Mouse (Mus musculus): ENCODE measurements around the gene Aven. TPM values are rescaled to one million over a fixed set of nuclear protein-coding genes. Genes with fewer than 3 reads are reported as not detected.
A peak's percentile ranks its signal among the peaks of the same experiment; 100 is the strongest.

The Aven gene
- total RNA-seq, 2 experiments from 2014 or later, result 16.3 to 20.3 TPM

DNA sequence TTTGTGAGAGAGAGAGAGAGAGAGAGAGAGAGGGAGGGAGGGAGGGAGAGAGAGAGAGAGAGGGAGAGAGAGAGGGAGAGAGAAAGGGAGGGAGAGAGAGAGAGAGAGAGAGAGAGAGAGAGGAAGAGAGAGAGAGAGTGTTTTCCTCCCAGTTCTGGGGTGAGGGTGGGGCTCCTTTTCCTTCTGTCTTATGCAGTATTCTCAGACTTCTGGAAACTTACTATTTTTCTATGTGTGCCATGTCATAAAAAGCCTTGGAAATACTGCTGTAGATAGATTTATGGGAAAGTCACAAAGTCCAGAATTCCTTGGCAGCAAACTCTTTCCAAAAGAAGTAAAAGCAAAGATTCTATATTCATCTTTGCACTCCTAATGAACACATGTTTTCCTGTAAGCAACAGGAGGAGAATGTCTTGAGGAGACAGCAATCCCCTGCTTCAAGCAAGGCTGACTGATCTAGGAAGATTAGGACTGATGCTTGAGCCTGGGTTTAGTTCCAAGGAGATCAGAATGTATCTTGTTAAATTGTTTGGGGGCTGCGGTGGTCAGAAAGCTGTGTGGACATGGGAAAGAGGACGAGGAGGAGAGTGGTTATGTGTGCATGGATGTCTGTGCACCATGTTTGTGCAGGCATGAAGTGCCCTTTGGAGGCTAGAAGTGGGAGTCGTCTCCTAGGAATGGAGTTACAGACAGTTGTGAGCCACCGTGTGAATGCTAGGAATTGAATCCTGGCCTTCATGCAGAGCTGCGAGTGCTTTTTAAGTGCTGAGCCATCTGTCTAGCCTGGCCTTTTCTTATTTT lies 10.0 kb upstream of the Aven start:
- intact Hi-C loops (cut with DNase I), result loop anchor here (2.0 kb wide), 1 partner anchor 104 kb away; the partner anchor contains the start of gene Katnbl1
- DNase-seq, result no peak

DNA sequence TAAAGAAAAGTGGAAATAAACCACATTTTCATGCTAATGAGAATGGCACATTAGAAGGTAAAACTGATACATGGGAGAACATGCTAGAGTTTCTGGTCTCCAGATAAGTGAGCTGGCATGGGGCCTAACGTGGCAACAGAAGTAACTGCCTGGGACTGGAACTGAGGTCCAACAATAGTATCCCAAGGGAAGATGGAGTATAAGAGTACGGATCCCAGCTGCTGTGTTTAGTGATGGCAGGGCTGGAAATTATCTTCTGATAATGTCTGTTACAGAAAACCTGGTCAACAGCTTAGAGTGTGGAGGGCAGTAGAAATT lies 9.5 kb upstream of the Aven start:
- DNase-seq, result no peak
- intact Hi-C loops (cut with DNase I), result loop anchor here (2.0 kb wide), 1 partner anchor 104 kb away; the partner anchor contains the start of gene Katnbl1

DNA sequence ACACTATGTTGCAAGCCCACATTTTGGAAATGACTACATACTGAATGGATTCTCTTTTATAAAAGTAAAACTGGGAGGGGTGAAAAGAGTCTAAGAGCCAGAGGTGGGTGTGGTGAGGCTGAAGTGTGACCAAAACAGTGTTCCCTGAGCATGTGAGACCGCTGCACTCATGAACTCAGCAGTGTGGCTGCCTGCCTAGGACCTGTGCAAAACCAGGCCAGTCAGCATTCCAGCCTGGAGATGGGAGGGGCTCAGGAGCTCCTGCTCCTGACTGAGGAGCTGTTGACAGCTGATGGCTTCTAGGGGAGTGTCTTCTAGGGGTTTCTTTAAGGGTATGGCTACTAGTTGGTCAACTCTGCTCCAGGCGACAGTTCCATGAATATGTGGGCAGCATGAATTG lies 7.9 kb upstream of the Aven start:
- peak in 1 of 2 experiments; percentile 33 for DNase-seq
- intact Hi-C loops (cut with DNase I), result no loop called here

DNA sequence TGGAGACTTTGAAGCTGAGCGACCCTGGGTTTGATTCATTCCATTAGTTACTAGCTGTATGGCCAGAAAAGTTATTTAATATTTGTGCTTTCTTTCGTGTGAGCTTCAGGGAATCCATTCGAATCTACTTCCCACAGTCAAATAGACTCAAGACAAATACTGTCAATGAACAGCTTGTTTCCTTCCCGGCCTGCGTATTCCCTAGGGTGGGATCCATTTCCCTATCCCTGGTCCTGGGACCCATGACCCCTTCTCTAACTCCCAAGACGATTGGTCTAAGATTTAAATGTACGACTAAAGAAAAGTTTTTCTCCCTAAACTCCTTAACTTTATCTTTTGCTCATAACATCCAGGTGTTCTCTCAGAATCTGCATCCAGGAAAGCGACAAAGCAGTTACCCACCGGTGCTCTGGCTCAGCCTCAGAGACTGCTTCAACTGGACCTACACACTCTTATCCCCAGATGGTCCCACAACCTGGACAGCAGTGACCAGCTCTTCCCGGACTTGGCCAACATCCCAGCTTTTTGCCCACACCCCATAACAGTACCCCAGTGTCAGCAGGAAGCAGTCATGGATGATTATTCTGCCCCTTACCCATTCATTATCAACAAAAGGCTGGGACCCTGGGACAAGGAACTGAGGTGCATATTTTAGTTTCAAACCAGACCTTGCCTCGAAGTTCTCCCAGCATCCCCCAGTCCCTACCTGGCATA lies 2.1 kb upstream of the Aven start:
- intact Hi-C loops (cut with DNase I), result no loop called here
- DNase-seq, result no peak

DNA sequence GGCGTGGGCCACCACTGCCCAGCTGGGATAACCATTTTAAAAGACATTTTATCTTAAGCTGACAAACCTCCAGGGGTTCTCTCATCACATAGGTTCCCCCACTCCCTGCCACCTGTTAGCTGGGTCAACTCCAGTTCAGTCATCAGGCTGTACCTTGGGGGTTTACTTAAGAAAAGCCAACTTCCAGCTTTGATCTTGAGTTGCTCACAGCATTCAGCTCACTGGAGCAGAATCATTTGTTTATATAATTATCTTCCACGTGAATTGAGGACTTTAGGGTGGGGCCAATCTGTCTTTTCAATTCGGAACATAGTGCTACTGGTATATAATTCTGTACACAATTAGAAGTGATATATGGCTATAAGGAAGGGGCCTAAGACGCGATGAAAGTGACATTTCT lies 1.1 kb upstream of the Aven start:
- no peak for DNase-seq
- intact Hi-C loops (cut with DNase I), result no loop called here

DNA sequence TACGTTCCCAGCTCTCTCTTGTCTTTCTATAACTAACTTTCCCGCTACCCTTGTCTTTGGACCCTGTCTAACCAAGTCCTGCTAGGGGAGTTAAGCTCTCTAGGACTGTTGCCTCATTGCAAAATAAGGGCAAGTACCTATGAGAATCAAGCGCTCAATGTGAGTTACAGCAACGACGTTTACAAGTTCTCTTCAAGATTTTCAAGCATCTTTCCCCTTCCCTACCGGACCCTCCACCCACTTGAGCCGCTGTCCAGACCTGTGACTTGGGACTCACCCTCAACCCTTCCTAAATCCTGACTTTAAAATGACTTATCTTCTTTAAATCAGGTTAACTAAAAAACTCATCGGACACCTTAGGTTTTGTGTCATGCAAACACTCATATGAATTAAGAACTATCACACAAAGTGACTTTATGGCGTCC lies 321 bp upstream of the Aven start:
- no peak for DNase-seq
- intact Hi-C loops (cut with DNase I), result no loop called here

DNA sequence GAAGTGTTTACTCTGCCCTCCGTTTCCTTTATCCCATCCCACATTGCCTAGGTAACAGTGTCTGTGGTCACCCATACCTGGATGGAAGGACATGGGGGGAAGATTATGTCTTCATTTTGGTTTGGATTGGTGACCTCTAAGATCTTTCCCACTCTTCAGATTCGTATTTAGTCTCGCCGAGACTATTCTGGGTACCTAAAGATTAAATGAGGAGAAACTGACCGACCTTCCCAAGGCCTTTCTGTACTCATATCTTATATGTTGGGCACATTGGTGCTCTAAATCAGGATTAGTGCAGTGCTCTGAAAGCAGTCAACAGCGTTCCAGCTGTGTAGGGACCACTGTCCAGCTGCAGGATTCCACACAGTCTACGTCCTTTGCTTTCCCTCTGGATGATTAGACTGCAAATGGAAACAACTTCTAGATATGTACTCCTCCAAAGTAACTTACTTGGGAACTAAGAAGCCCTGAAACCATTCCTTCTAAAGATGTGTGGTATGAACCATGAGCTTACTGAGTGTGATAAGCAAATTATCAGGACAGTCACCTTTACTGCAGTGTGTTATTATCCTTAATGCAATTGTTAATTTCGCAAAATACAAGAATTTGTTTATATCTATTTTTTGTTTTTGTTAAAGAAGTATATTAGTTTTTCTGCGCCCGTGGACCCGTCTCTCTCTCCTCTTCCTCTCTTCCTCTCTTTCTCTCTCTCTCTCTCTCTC lies 936 bp downstream of the Aven start:
- no peak for DNase-seq
- intact Hi-C loops (cut with DNase I), result no loop called here

DNA sequence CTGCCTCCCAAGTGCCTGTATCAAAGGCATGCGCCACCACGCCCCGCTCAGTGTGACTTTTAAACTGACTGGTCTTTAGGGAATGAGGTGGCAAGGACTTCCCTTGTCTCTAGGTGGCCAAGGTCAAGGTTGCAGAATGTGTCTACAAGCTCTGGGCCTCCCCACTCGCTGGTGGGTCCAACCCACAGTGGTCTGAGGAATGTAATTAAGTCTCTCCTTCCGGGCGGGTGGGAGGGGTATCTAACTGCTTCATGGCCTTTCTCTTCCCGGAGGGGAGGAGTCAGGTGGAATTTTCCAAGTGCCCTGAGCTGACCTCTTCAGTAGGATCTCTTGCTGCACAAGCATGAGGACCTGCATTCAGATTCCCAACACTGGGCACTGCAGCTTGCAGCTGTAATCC lies 5.1 kb downstream of the Aven start:
- intact Hi-C loops (cut with DNase I), result no loop called here
- no peak for DNase-seq

DNA sequence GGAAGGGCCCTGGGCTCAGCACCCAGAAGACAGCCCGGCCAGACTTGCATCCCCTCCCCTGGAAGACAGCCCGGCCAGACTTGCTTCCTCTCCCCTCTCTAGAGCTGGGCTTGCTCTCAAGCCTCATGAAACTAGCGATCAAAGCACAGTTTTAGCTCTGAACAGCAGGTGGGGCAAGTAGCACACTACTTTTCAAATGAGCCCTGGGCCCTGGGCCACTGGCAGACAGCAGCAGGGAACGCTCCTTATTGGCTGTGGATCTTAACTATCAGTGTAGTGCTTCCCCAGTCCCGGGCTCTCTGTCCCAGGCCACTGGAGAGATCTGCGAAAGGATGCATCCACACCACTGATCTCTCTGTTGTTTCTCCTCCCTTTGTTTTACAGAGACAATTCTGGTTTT lies 8.4 kb downstream of the Aven start:
- intact Hi-C loops (cut with DNase I), result loop anchor here (2.0 kb wide), 1 partner anchor 268 kb away; no protein-coding TSS in a partner anchor
- DNase-seq, result peak; percentile 58 to 78

DNA sequence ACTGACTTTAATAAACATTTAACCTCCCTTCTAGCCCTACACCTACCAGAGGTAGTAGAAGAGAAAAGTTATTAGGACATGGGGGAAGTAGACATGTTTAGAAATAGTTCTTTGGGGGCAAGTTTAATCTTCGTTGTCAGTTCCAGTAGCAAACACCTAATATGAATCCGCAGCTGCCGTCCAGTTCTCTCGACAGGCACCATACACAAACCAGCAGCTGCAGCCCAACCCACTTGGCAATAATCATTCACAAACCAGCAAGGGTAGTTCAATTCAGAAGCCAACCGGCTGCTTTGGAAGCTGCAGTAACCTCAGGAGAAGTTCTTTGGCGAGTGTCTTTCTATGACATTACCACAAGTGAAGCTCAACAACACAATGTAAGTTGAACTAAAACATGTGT lies 11.2 kb downstream of the Aven start:
- no peak for DNase-seq
- intact Hi-C loops (cut with DNase I), result no loop called here

DNA sequence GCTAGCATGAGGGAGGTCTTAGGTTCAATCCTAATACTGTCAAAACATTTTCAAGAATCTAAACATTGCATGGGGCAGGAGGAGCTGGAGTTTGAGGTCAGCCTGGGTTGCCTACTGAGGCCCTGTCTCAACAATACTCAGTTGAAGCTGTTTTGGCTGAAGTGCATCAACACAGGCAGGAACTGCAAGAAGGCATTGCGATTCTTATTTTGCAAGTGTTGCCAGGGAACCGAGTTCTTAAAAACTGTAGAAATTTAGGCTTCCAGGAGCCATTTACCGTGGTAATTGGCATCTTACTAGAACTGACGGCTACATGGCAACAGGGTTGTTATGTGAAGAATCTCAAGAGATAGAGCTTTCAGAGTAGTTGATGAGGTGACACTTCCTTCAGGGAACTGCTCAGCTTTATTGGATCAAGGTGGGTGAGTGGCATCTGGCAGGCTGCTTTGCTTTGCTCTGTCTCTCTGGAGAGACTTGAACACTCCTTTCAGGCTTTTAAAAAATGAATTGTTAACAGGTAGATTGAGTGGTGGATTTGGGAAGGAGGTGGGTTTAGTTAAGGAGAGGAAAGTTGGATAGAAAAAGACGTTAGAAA lies 14.2 kb downstream of the Aven start:
- intact Hi-C loops (cut with DNase I), result no loop called here

DNA sequence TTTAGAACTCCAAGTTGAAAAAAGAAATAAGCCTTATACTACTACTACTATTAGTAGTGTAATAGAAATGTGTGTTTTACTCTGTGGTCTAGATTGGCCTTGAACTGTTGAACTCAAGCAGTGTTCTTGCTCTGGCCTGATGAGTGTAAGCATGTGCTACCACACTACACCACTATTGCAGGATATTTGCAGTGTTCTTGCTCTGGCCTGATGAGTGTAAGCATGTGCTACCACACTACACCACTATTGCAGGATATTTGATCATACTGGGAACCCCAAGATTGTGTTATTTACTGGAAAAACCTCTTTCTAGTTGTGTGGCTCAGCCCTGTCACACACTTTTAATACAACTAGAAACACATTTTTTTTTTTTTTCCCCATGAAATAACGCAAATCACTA lies 14.7 kb downstream of the Aven start:
- DNase-seq, result no peak
- intact Hi-C loops (cut with DNase I), result no loop called here

More for the DNA sequence above, 14.2 kb downstream of the Aven start:
- no peak for DNase-seq

DNA sequence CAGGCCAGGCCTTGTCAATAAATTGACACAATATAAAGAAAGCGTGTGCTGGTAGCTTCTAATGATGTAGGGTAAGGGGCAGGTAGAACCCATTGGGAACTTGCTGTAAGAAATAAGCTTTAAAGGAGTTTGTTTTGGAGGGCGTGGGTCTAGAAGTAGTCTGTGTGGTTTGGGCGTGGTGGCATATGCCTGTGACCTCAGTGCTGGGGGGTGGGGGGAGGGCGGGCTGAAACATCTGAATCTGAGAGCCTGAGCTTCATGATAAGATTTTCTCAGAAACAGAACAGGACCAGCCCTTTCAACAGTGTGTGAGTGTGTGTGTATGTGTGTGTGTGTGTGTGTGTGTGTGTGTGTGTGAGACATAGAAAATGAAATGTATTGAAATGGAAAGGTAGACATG lies 17.4 kb downstream of the Aven start:
- no peak for DNase-seq
- intact Hi-C loops (cut with DNase I), result no loop called here

DNA sequence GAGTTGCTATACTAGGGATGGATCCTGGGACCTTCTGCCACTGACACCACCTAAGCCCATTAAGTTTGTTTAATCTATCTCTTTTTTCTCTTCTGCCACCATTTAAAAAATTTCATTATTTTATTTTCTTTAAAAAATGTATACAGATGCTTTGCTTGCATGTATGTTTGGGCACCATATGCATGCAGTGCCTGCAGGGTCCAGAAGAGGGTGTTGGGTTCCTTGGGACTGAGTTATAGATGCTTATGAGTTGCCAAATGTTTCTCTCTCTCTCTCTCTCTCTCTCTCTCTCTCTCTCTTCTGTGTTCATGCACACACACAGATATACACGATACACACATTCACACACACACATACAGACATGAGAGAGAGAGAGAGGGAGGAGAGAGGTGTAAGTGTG lies 20.3 kb downstream of the Aven start:
- intact Hi-C loops (cut with DNase I), result no loop called here
- DNase-seq, result no peak

DNA sequence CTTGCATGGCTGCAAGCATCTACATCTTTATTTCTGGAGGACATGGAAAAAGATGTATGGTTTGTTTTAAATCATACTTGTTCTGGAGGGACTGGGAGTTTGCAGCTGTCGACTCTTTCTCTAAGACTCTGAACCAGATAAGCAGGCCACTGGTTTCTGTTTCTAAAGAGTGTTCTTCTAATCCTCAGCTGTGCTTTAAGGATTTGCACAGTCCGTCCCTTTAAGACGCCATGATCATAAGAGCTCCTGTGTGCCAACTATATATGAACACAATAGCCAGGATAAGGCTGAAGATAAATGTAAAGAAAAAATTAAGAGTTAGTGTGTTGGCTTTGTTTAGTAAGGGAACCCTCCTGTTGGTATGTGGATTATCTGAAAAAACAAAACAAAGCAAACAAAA lies 24.0 kb downstream of the Aven start:
- intact Hi-C loops (cut with DNase I), result no loop called here
- DNase-seq, result no peak

DNA sequence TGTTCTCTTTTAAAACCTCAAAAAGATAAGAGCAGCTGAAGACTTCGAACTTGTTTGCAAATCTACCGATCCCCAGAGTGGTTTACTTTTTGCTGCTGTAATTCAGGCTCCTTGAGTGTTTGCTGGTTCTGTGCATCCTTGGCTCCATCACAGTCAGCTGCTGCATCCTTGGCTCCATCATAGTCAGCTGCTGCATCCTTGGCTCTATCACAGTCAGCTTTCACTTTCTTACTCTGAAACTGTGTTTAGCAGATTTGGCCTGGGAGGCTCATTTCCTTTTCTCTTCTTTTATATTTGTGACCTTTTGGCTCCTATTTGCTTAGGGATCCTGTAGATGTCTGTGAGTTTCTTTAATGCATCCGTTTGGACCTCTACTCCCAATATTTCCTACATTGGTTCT lies 24.5 kb downstream of the Aven start:
- intact Hi-C loops (cut with DNase I), result no loop called here
- no peak for DNase-seq

DNA sequence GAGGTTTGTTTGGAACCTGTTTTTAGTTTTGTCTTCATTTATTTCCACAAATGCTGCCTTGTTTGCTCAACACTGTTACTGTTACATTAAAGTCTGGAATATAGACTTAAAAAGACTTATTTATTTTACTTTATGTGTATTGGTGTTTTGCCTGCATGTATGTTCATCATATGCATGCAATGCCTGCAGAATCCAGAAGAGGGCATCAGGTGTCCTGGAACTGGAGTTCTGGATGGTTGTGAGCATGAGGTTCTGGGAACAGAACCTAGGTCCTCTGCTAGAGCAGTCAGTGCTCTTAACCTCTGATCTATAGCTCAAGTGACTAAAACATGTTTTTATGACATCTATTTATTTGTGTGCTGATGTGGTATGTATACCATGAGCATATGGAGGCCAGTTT lies 25.8 kb downstream of the Aven start:
- intact Hi-C loops (cut with DNase I), result no loop called here
- DNase-seq, result no peak

DNA sequence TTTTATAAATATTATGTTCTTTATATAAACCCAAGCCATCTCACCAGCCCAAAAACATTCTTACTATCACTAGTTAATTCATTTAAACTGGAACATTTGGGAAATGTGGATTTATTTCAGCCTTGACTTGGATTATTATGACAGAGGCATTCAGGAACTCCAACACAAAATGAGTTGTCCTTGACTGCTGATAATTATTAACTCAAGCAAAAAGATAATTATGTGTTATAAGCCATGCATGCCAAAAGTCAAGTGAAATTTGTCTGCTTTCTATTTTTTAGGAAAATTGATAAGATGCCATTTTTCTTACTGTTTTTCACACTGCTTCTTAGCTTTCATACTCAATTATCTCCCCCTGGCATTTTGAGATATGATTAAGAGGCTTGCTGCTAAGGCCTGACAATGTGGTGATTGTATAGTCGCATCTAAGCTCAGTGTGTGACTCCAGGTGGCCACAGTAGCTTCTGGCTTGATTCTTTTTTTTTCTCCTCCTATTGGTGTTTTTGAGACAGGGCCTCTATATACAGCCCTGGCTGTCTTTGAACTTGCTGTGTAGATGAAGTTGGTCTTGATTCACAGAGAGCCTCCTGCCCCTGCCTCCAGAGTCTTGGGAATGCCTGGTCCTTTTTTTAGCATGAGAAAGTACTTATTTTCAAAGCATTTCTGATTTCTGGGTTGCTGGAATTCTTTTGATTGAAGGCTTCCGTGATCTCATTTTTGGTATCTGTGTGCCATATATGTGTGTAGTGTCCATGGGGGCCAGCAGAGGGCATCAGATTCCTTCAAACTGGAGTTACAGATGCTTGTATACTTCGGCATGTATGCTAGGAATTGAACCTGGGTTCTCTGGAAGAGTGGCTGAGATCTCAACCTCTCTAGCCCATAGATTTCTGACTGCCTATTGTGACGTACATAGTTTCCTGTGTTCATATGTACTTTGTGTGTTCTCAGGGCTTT lies 28.0 kb downstream of the Aven start:
- no peak for DNase-seq
- intact Hi-C loops (cut with DNase I), result loop anchor here (5.0 kb wide), 1 partner anchor 251 kb away; no protein-coding TSS in a partner anchor

DNA sequence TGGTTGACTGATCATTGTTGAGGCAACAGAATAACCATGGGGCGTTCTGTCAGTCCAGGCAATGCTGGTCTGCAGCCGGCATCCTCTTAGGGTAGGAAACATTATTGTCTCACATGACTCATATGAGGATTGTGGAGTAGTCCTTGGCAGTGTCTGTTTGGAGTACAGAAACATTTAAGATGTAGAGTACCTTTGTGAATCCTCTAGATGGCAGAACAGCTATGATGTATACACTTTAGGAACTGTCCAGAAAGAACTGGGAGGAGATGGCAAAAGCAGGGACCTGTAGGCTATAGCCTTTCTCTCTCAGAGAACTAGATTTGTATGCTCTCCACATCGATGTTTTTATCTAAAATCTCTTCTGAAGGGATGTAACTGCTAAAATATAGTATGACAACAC lies 34.2 kb downstream of the Aven start:
- intact Hi-C loops (cut with DNase I), result no loop called here
- DNase-seq, result no peak
